Mouse (Mus musculus) liver, adult (tissue): ENCODE results near the gene Arid2.

Source experiments
- GATA4 ChIP-seq: IDR thresholded peaks from 2 replicates; pipeline ENCODE4 v1.6.1; 2014; ENCODE audit warnings: mild to moderate bottlenecking, low read length; ENCODE audit not compliant: insufficient replicate concordance

Gene Arid2

DNA sequence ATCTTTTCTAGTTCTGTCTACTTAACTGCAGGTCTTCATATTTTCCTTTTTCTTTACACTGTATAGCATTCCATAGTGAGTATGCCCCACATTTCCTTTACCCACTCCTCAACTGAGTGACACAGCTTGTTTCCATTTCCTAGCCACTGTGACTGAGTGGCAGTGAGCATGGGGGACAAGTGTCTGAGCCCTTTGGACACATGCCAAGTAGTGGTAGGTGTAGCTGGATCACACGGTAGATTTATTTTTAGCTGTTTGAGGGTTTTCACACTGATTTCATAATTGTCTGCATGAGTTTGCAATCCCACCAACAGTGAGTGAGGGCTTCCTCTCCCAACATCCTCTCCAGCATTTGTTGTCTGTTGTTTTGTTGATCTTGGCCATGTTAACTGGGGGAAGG is 28.3 kb downstream of the Arid2 start:
- TF ChIP-seq GATA4 = no peak

DNA sequence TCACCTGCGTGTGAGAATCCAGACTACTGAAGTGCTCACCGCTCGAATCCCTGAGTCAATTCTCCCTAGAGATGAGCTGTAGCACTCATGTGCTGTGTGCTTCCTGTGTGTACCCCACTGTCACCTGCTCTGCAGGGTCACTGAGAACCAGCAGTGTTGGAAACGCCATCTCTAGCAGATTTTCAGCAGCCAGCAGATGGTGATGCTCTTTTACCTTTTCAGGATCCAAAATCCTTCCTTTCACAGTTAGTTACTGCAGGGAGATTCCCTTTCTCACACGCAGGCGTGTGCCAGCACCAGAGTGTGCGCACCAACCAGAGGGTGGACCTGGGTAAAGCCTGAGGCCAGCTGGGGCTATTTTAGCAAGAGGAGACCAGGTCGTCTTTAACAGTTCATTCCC is 32.0 kb downstream of the Arid2 start:
- TF ChIP-seq GATA4 = no peak

DNA sequence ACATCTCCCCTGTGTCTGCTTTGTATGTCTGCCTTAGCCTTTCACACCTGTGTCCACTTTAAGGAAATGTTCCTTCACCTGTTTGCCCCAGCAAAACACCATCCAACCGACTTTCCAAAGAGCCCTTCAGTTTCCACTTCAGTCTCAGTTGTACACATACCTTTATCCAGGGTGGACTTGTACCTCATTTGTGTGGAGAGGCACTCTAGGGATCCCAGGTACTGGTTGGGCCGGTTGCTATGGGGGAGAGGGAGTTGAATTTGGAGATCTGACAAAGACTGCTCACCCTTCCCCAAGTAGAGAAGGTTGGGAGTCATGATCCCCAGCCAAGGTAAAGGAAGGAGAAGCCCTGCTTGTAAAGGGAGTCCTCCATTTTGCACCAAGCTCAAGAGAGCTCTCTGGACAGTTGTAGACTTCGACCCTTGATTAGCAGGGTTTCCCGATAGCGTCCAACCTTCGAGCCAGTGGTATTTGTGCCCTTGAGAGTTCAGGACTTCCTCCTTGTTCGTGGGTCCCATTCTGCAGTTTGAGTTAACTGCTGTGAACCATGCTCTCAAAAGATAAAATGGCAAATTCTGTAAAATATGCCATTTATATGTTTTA is 38.5 kb downstream of the Arid2 start:
- TF ChIP-seq GATA4 = no peak

DNA sequence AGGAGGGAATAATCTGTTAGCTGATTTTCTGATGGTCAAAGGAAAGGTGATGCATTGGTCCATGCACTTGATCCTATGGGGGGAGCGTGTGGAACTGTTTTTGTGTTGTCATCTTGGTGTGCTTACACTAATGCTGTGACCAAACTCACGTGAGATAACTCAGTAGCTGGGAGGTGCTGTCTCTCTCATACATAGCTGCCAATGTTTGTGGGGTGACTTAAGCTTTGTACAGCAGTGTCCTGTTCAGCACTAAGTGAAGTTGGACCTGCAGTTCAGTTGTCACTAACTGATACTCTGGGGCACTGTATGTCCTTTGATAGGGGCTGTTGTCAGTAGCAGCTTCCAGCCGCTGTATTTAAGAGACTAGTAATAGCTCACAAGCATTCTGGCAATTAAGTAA is 43.2 kb downstream of the Arid2 start:
- no peak for TF ChIP-seq GATA4

DNA sequence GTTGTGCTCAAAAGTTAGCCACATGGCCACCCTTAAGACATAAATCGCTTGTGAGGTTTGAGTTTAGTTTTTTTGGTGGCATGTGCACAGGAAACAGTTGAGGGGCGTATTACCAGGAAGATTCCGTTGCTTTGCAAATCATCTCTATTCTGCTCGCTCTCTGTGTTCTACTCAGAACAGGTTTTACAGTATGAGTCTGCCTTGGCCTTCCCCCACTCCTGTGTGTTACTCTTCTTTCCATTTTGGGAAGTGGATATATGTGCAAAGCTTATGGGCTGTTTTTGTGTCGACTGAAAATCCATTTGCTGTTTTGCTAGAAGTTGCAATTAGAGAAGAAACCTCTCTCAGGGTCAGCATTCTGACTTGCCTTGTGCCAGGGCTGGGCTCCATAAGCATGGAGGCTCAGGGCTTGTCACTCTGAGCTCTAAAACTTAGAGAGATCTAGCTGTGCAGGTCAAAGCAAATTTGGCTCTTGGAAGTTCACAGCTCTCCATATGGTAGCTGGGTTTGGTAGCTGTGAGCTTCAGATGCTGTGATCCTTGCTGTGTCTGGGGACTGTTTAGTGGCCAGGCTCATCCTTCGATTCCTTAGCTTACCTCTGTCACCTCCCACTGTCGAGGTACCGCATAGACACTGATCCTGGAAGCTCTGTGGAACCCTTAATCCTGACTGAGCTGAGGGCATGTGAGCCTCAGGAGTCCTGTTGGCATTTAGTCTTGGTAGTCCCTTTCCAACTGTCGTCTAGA is 45.3 kb downstream of the Arid2 start:
- no peak for TF ChIP-seq GATA4

DNA sequence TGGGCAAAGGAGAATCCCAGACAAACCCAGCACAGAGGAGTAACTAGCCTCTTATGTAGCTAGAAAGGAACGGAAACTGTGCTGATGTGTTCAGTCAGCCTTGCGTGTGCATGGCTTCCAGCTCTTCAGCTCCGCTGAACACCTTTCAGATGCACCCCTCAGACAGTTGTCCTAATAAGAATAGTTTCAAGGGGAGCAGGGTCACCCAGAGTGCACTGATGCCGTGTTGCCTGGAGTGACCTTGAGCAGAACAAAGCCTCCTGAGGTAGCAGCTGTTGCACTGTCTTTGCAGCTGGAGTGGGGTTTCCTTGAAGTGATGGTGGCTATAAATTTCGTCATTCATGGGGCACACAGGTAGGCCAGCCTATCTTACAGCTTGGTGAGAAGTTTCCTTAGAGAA is 46.0 kb downstream of the Arid2 start:
- no peak for TF ChIP-seq GATA4

DNA sequence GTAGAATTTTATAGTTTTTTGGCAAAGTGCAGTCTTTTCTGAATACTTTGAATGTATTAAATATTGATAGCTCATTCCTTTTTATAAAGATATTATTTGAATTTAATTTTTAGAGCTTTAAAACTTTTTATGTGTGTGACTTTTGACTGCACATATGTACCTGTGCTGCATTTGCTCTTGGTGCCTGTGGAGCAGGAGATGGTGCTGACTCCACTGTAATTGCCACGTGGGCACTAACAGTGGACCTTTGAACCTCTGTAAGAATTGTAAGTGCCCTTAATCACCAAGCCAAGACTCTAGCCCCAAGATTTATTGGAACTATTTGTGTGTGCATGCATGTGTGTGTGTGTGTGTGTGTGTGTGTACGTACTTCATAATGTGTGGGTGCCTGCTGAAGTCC is 53.6 kb downstream of the Arid2 start:
- no peak for TF ChIP-seq GATA4

DNA sequence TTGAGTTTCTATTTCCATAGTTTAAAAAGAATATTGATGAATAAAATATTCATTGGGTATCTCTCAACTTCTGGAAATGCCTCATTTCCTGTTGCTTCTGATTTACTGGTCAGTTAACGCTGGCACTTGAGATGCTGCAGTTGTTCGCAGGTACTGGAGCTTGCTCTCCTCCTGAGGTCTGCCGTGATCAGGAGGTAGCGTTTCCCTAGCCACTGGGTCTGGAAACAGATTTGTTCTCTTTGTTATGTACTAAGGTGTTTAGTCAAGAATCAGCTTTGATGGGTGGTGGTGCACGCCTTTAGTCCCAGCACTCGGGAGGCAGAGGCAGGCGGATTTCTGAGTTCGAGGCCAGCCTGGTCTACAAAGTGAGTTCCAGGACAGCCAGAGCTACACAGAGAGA is 54.8 kb downstream of the Arid2 start:
- TF ChIP-seq GATA4 = no peak

DNA sequence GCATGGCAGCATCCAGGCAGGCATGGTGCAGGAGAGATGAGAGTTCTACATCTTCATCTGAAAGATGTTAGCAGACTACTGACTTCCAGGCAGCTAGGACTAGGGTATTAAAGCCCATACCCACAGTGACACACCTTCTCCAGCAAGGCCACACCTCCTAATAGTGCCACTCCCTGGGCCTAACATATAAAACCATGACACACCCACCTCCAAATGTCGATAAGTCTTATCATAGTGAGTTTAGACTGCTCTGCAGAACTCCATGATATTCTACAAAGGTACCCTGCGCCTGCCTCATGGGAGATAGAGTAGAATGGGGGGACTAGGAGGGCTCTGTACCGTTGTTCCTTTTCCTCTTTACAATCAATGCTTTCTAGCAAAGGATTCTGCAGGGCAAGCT is 55.6 kb downstream of the Arid2 start:
- TF ChIP-seq GATA4 = no peak

DNA sequence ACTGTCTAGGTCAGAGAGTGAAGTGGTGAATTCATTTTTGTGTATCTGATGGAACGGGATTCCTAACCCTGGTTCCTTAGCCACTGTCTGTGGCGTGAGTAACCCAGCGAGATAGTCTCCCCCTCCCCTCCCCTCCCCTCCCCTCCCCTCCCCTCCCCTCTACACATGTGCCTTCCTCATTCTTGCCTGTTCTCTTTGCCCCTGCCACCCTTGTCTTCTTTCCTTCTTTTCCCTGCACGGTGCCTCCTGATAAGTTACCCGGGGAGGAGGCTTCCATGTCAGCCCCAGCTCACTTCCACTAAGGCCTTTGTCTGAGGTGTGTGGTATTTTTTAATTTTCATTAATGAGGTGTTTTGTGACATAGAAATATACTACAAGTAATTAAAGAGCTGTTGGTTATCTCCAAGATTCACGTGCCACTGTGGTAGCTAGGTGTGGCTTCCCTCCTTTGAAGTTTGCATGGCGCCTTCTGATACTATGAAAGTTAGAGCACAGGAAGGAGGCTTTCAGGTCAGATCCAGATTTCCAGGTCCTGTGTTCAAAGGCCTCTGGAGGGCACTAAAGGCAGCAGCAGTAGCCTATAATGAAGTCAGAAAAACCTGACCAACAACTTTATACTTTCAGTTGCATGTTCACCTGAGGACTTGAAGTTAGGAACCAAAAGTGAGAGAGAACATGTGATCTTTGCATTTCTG is 57.4 kb downstream of the Arid2 start:
- TF ChIP-seq GATA4 = no peak

DNA sequence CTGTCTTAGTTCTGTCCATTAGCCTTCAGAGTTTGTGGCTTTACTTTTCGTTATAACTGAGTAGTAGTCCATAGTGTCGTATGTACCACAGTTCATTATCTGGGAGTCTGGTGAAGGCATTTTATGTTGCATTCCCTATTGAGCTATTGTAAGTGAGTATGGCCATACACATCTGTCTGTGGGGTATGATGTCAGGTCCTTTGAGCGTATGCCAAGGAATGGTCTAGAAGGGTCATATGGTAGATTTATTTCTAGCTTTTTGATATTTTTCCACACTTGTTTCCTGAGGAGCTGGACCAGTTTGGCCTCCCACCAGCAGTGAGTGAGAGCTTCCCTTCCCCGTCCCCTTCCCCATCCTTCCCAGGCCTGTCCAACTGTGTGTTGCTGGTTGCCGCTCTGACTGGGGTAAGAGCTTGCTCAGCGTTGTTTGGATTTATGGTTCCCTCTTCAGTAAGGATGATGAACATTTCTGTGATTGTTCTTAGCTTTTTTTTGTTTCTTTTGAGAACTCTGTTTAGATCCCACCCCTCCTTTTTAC is 58.1 kb downstream of the Arid2 start:
- no peak for TF ChIP-seq GATA4

DNA sequence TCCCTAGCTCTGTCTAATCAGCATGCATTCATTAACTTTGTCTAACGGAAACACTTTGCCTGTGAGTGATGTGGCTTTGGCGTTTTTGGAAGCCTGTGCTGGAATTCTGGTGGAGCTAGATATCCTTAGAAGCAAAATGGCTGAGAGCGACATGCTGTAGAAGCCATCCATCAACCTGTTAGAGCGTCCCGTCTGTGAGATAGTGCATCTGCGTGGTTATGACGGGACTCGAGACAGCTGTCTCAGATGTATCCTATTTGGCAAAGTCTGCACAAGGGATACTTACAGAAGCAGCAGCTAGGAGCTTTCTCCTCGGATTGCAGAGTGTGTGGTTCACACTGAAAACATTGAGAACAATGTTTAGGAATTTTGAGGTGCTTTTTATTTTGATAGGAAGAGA is 64.1 kb downstream of the Arid2 start:
- TF ChIP-seq GATA4 = no peak

DNA sequence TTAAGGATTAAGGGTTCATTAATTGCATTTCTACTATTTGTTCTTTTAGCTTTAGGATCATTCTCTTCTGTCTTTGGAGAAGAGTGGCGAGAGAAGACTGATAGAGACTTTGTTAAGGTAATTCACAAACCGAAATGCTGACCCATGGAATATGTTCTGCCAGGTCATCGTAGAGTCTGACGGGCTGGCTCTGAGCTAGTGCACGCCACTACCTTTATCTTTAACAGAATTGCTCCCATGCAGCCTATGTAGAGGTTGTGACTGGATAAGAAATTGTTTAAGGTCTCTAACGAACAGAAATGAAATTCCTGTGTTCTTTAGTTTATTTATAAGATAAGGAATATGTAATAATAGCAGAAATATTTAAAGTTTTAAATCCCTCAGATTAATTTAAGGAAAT is 71.6 kb downstream of the Arid2 start:
- no peak for TF ChIP-seq GATA4

DNA sequence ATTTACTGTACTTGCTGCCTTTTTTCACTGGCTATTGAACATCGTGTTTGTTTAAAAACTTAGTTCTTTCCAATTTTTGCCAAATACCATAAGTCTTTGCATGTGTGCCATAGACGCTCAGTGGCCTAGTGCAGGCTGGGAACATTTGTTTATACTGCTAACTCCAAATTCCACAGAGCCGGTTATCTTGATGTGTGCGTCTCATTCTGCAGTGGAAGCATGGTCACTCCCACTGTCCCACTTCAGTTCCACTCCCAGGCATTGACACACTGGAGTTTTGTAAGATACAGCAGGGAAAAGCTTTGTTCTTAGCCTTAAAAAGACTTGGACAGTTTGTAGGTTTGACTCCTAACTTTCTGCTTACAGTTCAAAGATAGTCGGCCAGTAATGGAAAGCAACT is 73.3 kb downstream of the Arid2 start:
- no peak for TF ChIP-seq GATA4

DNA sequence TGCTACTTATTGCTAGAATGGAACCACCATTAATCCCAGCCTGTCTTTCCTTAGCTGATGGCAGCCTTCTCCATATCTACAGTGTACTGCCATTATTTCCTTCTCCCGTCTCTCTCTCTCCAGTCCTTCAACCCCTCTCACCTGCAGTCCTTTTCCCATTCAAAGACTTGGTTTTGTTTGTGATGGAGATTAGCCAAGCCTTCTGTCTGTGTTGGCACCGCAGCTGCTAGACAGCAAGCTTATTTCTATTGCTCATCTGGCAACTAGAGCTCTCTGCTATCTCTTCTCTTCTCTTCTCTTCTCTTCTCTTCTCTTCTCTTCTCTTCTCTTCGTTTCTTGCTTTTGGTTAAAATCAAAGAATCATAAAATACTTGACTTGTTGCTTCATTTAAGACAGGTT is 78.0 kb downstream of the Arid2 start:
- TF ChIP-seq GATA4 = no peak
